Mouse (Mus musculus): ENCODE results near the gene Ube2z. TPM values are rescaled to one million over a fixed set of nuclear protein-coding genes. Genes with fewer than 3 reads are reported as not detected.
A peak's percentile ranks its signal among the peaks of the same experiment; 100 is the strongest.

Ube2z gene
- polyA plus RNA-seq, 1 experiment from 2014 or later, result 36.4 TPM

- 86% methylated on average over 3 of the region's 3 CpGs for WGBS
- H3K36me3 ChIP-seq (ENCODE audit: control insufficient read depth, insufficient read depth, low read length), result no peaks in the 10 kb centered on the region
- no peaks in the 10 kb centered on the region for H3K9me3 ChIP-seq (ENCODE audit: control insufficient read depth, low read length)
- H3K4me3 ChIP-seq (ENCODE audit: low read length), result no peak overlapping the region
- no peaks in the 10 kb centered on the region for H3K4me1 ChIP-seq (ENCODE audit: control insufficient read depth, insufficient read depth, low read length)
- ATAC-seq (ENCODE audit: low FRiP score, low TSS enrichment), result no peak
- no peaks in the 10 kb centered on the region for H3K27me3 ChIP-seq (ENCODE audit: control insufficient read depth, insufficient read depth, low read length)
- H3K4me2 ChIP-seq (replicated peaks; ENCODE audit: low read depth, low read length), result no peak overlapping the region
- H3K9ac ChIP-seq (ENCODE audit: low read depth, low read length), result no peak overlapping the region
- no peak overlapping the region for H3K27ac ChIP-seq (ENCODE audit: low read depth, low read length)
Measured at GRCm38 (mm10) chr11:96082682-96083081, 17.5 kb upstream of the Ube2z start.

- Histone ChIP-seq H3K9ac (ENCODE audit: low read depth, low read length) (no peak overlapping the region), H3K36me3 (ENCODE audit: control insufficient read depth, insufficient read depth, low read length) (no peaks in the 10 kb centered on the region), H3K4me3 (ENCODE audit: low read length) (no peak overlapping the region), H3K9me3 (ENCODE audit: control insufficient read depth, low read length) (no peaks in the 10 kb centered on the region), H3K27ac (ENCODE audit: low read depth, low read length) (no peak overlapping the region), H3K27me3 (ENCODE audit: control insufficient read depth, insufficient read depth, low read length) (no peaks in the 10 kb centered on the region), H3K4me2 (replicated peaks; ENCODE audit: low read depth, low read length) (no peak overlapping the region), H3K4me1 (ENCODE audit: control insufficient read depth, insufficient read depth, low read length) (no peaks in the 10 kb centered on the region)
- 77% methylated on average over 5 of the region's 5 CpGs for WGBS
- ATAC-seq (ENCODE audit: low FRiP score, low TSS enrichment), result no peak
Measured at GRCm38 (mm10) chr11:96080736-96081135, 15.5 kb upstream of the Ube2z start.

- Histone ChIP-seq H3K4me3 (ENCODE audit: low read length) (peak overlapping the region; percentile 31), H3K36me3 (ENCODE audit: control insufficient read depth, insufficient read depth, low read length) (peaks cover 14% of the 10 kb centered on the region; the same call in 1 of the 2 replicates), H3K4me2 (replicated peaks; ENCODE audit: low read depth, low read length) (peak overlapping the region; percentile 41), H3K4me1 (ENCODE audit: control insufficient read depth, insufficient read depth, low read length) (peaks cover 9% of the 10 kb centered on the region), H3K9ac (ENCODE audit: low read depth, low read length) (no peak overlapping the region), H3K27me3 (ENCODE audit: control insufficient read depth, insufficient read depth, low read length) (no peaks in the 10 kb centered on the region), H3K27ac (ENCODE audit: low read depth, low read length) (peak overlapping the region; percentile 56; the same call in 1 of the 2 replicates), H3K9me3 (ENCODE audit: control insufficient read depth, low read length) (no peaks in the 10 kb centered on the region)
- WGBS, result 65% methylated on average over 13 of the region's 13 CpGs
- no peak for ATAC-seq (ENCODE audit: low FRiP score, low TSS enrichment)
Measured at GRCm38 (mm10) chr11:96076221-96077105, 11.3 kb upstream of the Ube2z start.

- no peaks in the 10 kb centered on the region for H3K27me3 ChIP-seq (ENCODE audit: control insufficient read depth, insufficient read depth, low read length)
- peaks cover 9% of the 10 kb centered on the region for H3K4me1 ChIP-seq (ENCODE audit: control insufficient read depth, insufficient read depth, low read length)
- H3K36me3 ChIP-seq (ENCODE audit: control insufficient read depth, insufficient read depth, low read length), result peaks cover 21% of the 10 kb centered on the region; the same call in 1 of the 2 replicates
- H3K9ac ChIP-seq (ENCODE audit: low read depth, low read length), result peak within 1 kb of the TSS; percentile 64
- ATAC-seq (ENCODE audit: low FRiP score, low TSS enrichment), result peak; percentile 97
- H3K4me3 ChIP-seq (ENCODE audit: low read length), result peak within 1 kb of the TSS; percentile 51
- WGBS, result under 1% methylated on average over 37 of the region's 37 CpGs
- peak within 1 kb of the TSS; percentile 60 for H3K27ac ChIP-seq (ENCODE audit: low read depth, low read length)
- no peaks in the 10 kb centered on the region for H3K9me3 ChIP-seq (ENCODE audit: control insufficient read depth, low read length)
- peak within 1 kb of the TSS; percentile 77 for H3K4me2 ChIP-seq (replicated peaks; ENCODE audit: low read depth, low read length)
Measured at GRCm38 (mm10) chr11:96075509-96076220, 10.5 kb upstream of the Ube2z start, which contains the start of gene Atp5g1. Atp5g1 (minus strand) TSS chr11:96075670.

GRCm38 (mm10) chr11:96075177-96075508 lies 10.0 kb upstream of the Ube2z start:
- Histone ChIP-seq H3K4me2 (replicated peaks; ENCODE audit: low read depth, low read length) (peak overlapping the region; percentile 77), H3K4me3 (ENCODE audit: low read length) (peak overlapping the region; percentile 51), H3K9me3 (ENCODE audit: control insufficient read depth, low read length) (no peaks in the 10 kb centered on the region), H3K36me3 (ENCODE audit: control insufficient read depth, insufficient read depth, low read length) (peaks cover 22% of the 10 kb centered on the region; the same call in 1 of the 2 replicates), H3K27me3 (ENCODE audit: control insufficient read depth, insufficient read depth, low read length) (no peaks in the 10 kb centered on the region), H3K9ac (ENCODE audit: low read depth, low read length) (peak overlapping the region; percentile 64), H3K27ac (ENCODE audit: low read depth, low read length) (peak overlapping the region; percentile 60), H3K4me1 (ENCODE audit: control insufficient read depth, insufficient read depth, low read length) (peaks cover 9% of the 10 kb centered on the region)
- whole genome bisulfite sequencing, result under 1% methylated on average over 15 of the region's 15 CpGs
- no peak for ATAC-seq (ENCODE audit: low FRiP score, low TSS enrichment)

- H3K9me3 ChIP-seq (ENCODE audit: control insufficient read depth, low read length), result no peaks in the 10 kb centered on the region
- peak overlapping the region; percentile 64 for H3K9ac ChIP-seq (ENCODE audit: low read depth, low read length)
- peak overlapping the region; percentile 77 for H3K4me2 ChIP-seq (replicated peaks; ENCODE audit: low read depth, low read length)
- H3K27ac ChIP-seq (ENCODE audit: low read depth, low read length), result peak overlapping the region; percentile 60
- 13% methylated on average over 17 of the region's 17 CpGs for WGBS
- H3K4me3 ChIP-seq (ENCODE audit: low read length), result peak overlapping the region; percentile 51
- peaks cover 22% of the 10 kb centered on the region; the same call in 1 of the 2 replicates for H3K36me3 ChIP-seq (ENCODE audit: control insufficient read depth, insufficient read depth, low read length)
- H3K4me1 ChIP-seq (ENCODE audit: control insufficient read depth, insufficient read depth, low read length), result peaks cover 9% of the 10 kb centered on the region
- no peaks in the 10 kb centered on the region for H3K27me3 ChIP-seq (ENCODE audit: control insufficient read depth, insufficient read depth, low read length)
- ATAC-seq (ENCODE audit: low FRiP score, low TSS enrichment), result no peak
Measured at GRCm38 (mm10) chr11:96074351-96075176, 9.4 kb upstream of the Ube2z start.

- ATAC-seq (ENCODE audit: low FRiP score, low TSS enrichment), result no peak
- H3K27me3 ChIP-seq (ENCODE audit: control insufficient read depth, insufficient read depth, low read length), result no peaks in the 10 kb centered on the region
- H3K36me3 ChIP-seq (ENCODE audit: control insufficient read depth, insufficient read depth, low read length), result peaks cover 22% of the 10 kb centered on the region; the same call in 1 of the 2 replicates
- 68% methylated on average over 7 of the region's 9 CpGs for WGBS
- H3K9me3 ChIP-seq (ENCODE audit: control insufficient read depth, low read length), result no peaks in the 10 kb centered on the region
- H3K4me1 ChIP-seq (ENCODE audit: control insufficient read depth, insufficient read depth, low read length), result peaks cover 9% of the 10 kb centered on the region
- peak overlapping the region; percentile 51; the same call in 1 of the 2 replicates for H3K4me3 ChIP-seq (ENCODE audit: low read length)
- no peak overlapping the region for H3K27ac ChIP-seq (ENCODE audit: low read depth, low read length)
- H3K4me2 ChIP-seq (replicated peaks; ENCODE audit: low read depth, low read length), result peak overlapping the region; percentile 77; the same call in 1 of the 2 replicates
- peak overlapping the region; percentile 64; the same call in 1 of the 2 replicates for H3K9ac ChIP-seq (ENCODE audit: low read depth, low read length)
Measured at GRCm38 (mm10) chr11:96073295-96073993, 8.3 kb upstream of the Ube2z start.

GRCm38 (mm10) chr11:96071013-96071412 lies 5.8 kb upstream of the Ube2z start:
- no peak for ATAC-seq (ENCODE audit: low FRiP score, low TSS enrichment)
- peaks cover 9% of the 10 kb centered on the region for H3K4me1 ChIP-seq (ENCODE audit: control insufficient read depth, insufficient read depth, low read length)
- H3K9ac ChIP-seq (ENCODE audit: low read depth, low read length), result no peak overlapping the region
- 96% methylated on average over 1 of the region's 1 CpGs for WGBS
- H3K4me2 ChIP-seq (replicated peaks; ENCODE audit: low read depth, low read length), result no peak overlapping the region
- H3K36me3 ChIP-seq (ENCODE audit: control insufficient read depth, insufficient read depth, low read length), result peaks cover 22% of the 10 kb centered on the region; the same call in 1 of the 2 replicates
- H3K27ac ChIP-seq (ENCODE audit: low read depth, low read length), result no peak overlapping the region
- H3K9me3 ChIP-seq (ENCODE audit: control insufficient read depth, low read length), result no peaks in the 10 kb centered on the region
- H3K27me3 ChIP-seq (ENCODE audit: control insufficient read depth, insufficient read depth, low read length), result no peaks in the 10 kb centered on the region
- no peak overlapping the region for H3K4me3 ChIP-seq (ENCODE audit: low read length)
